Mouse (Mus musculus): ENCODE data around the gene Cluap1.

DNA sequence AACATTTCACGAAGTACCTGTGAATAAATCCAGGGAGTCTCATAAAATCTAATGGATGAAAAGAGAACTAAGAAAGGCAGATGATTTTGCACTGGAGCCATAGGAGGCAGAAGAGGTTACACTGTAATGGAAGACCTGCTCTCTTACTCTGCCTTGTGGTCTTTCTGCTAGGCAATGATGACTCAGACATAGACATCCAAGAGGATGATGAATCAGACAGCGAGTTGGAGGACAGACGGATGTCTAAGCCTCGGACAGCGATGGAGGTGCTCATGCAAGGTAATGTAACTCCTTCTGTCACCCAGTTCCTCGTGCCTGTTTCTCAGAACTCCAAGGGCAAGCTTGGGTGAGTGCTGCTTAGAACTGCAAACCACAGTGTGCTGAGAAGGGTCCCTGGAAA, 24.9 kb downstream of the Cluap1 start:
- TF ChIP-seq EP300 (IDR thresholded peaks at IDR 0.05; ENCODE audit: insufficient read depth, low read depth, low read length) (no peak), CTCF (IDR thresholded peaks at IDR 0.05; ENCODE audit: low read depth, low read length) (no peak)
